Mouse (Mus musculus) heart, embryonic 10.5 days (tissue): ENCODE data around the gene Dedd2. TPM values are rescaled to one million over a fixed set of nuclear protein-coding genes. Genes with fewer than 3 reads are reported as not detected.

Source experiments
- microRNA-seq: library from miRNA; unstranded; fragments of <30 nt; microRNA quantifications from one replicate; pipeline ENCODE4, GENCODE M21; 2017
- polyA plus RNA-seq: library from polyadenylated mRNA; unstranded; fragments of >200 nt; fragmentation: Nextera tagmentation; extraction: Ambion mirVana; gene quantifications from 2 replicates; pipeline ENCODE4 v1.2.1, GENCODE M21; 2016

The Dedd2 gene
- polyA plus RNA-seq, 1 experiment from 2014 or later: 8.1 TPM

Small RNAs within 50 kb of the gene (microRNA-seq; reads per million reads assigned to microRNA genes)
- not detected for gene Mir7048

Other genes starting within 250 kb of the Dedd2 start
- 114 and 151 TPM in 2 replicates for gene Rabac1, start 247.9 kb downstream of the Dedd2 start, polyA plus RNA-seq
- 2.2 and 3.5 TPM in 2 replicates for gene Atp1a3, start 214.7 kb downstream of the Dedd2 start, polyA plus RNA-seq
- 4.7 and 6.6 TPM in 2 replicates for gene Grik5, start 148.3 kb downstream of the Dedd2 start, polyA plus RNA-seq
- 25.0 and 30.2 TPM in 2 replicates for gene Zfp574, start 148.0 kb downstream of the Dedd2 start, polyA plus RNA-seq
- gene Pou2f2, start 40.9 kb downstream of the Dedd2 start, polyA plus RNA-seq: 0.73 and 0.74 TPM in 2 replicates
- gene Zfp526, start 810 bp upstream of the Dedd2 start, polyA plus RNA-seq: 2.5 and 3.0 TPM in 2 replicates
- 8.2 and 11.9 TPM in 2 replicates for gene Gsk3a, start 17.2 kb upstream of the Dedd2 start, polyA plus RNA-seq
- gene Erf, start 30.1 kb upstream of the Dedd2 start, polyA plus RNA-seq: 9.2 and 17.9 TPM in 2 replicates
- gene Cic, start 47.1 kb upstream of the Dedd2 start, polyA plus RNA-seq: 17.0 and 28.7 TPM in 2 replicates
- gene Pafah1b3, start 77.4 kb upstream of the Dedd2 start, polyA plus RNA-seq: 147 and 189 TPM in 2 replicates
- gene Prr19, start 80.8 kb upstream of the Dedd2 start, polyA plus RNA-seq: 0.26 and 0.65 TPM in 2 replicates
- gene Tmem145, start 85.5 kb upstream of the Dedd2 start, polyA plus RNA-seq: 0.09 and 0.63 TPM in 2 replicates
- 10.4 and 11.2 TPM in 2 replicates for gene Megf8, start 96.5 kb upstream of the Dedd2 start, polyA plus RNA-seq
- gene Cnfn, start 149.1 kb upstream of the Dedd2 start, polyA plus RNA-seq: not detected in 2 replicates
- 3.3 and 4.7 TPM in 2 replicates for gene Lipe, start 178.1 kb upstream of the Dedd2 start, polyA plus RNA-seq
- 0.32 and 0.36 TPM in 2 replicates for gene Cxcl17, start 192.3 kb upstream of the Dedd2 start, polyA plus RNA-seq